Mouse (Mus musculus) stomach, postnatal 0 days (tissue): ENCODE data around the gene Il27ra.

ENCODE experiments used
- CTCF ChIP-seq: IDR thresholded peaks from 2 replicates; pipeline ENCODE4 v1.5.1; 2016; ENCODE audit warnings: antibody characterized with exemption, low read depth, mild to moderate bottlenecking, moderate library complexity
- EP300 ChIP-seq: optimal IDR thresholded peaks from 2 replicates; pipeline ENCODE3; 2016; ENCODE audit warnings: antibody characterized with exemption

DNA sequence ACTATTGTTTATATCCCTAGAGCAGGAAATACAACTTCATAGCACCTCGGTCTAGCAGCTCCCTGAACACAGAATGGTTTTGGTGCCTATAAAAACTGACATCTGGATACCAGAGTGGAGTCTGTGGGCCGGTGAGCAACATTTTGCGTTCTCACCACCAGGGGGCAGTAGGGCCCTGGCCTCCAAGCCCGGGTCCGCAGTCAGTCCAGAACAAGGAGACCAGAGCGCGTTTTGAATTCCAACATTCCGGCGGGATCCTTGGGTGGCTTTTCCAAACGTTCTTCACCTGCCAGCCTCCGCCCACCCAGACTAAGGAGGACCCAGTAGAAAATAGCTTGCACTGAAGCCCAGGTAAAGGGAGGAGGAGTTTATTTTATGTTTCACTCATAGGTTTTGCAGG is 32.5 kb downstream of the Il27ra start:
- TF ChIP-seq CTCF (peak; percentile 97), EP300 (no peak)
